In the genomic region with DNA sequence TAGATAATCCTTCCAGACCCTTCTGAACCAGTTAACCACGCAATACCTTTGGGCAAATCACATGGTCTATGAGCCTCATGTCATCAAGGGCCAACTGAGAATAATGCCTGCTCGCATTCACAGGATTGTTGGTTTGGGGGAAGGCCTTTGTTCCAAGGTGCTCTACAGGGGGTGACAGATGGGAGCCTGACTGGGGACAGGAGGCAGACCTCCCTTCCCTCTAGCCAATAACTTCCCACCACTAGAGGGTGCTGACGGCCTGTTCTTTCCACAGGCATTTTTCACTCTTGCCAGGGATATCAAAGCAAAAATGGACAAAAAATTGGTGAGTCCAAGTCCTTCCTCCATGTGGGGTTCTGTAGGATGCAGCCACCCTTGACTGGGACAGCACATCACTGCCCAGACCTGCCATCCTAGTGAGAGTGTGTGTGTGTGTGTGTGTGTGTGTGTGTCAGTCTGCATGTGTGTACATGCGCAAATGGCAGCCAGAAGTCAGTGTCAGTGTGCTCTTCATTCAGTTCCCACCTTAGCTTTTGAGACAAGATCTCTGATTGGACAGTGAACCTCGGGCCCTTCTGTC, we compare ENCODE assay signal across 9 mouse cellular contexts. TPM values are rescaled to one million over a fixed set of nuclear protein-coding genes. Genes with fewer than 3 reads are reported as not detected.
DNase-seq lines count a peak whose midpoint lies in the region; ATAC-seq and TF ChIP-seq lines count a peak whose summit lies in the region.
"Had no signal": no experiment of that assay in that cellular context is flagged by ENCODE, and none has a peak within 500 bp of the region (broad histone marks: within the 10 kb centered on the region; RNA-seq: fewer than 3 reads in every experiment).

No protein-coding gene starts in this region.

- 65% methylated on average over 5 of the region's 5 CpGs for WGBS in forebrain, embryonic 10.5 days
- 57% methylated on average over 5 of the region's 5 CpGs for whole genome bisulfite sequencing in neural tube, embryonic 15.5 days

- no peak for DNase-seq in G1E (ENCODE audit: low spot score)
- peak; percentile 73 for DNase-seq in c-Kit-positive CD71-negative TER-119-negative erythroid progenitor cells, embryonic 14.5 days (ENCODE audit: low read depth)
- peak; percentile 55 for DNase-seq in forebrain, embryonic 10.5 days (ENCODE audit: extremely low spot score, low spot score)
- peak; percentile 83 to 92 for DNase-seq in heart, postnatal 10 days
- peak; percentile 59 to 86 for DNase-seq in kidney, postnatal 36 days
- peak; percentile 66 to 72 for DNase-seq in lung, adult 18-20 months
- peak; percentile 69 for DNase-seq in thymus, postnatal 0 days (ENCODE audit: low spot score)

- H3K9me3 ChIP-seq in G1E (replicated peaks) = no peaks in the 10 kb centered on the region
- H3K9me3 ChIP-seq in forebrain, embryonic 10.5 days = no peaks in the 10 kb centered on the region
- no peaks in the 10 kb centered on the region for H3K9me3 ChIP-seq in neural tube, embryonic 15.5 days (replicated peaks)
- H3K9me3 ChIP-seq: heart, embryonic 13.5 days had no signal

- no peak overlapping the region for H3K27ac ChIP-seq in forebrain, embryonic 10.5 days
- H3K27ac ChIP-seq in neural tube, embryonic 15.5 days (replicated peaks) = no peak overlapping the region
- H3K27ac ChIP-seq: heart, embryonic 13.5 days had no signal

- H3K27me3 ChIP-seq in G1E (ENCODE audit: insufficient read depth, low read length) = no peaks in the 10 kb centered on the region
- H3K27me3 ChIP-seq in forebrain, embryonic 10.5 days (ENCODE audit: poor library complexity, severe bottlenecking) = no peaks in the 10 kb centered on the region
- no peaks in the 10 kb centered on the region for H3K27me3 ChIP-seq in neural tube, embryonic 15.5 days (replicated peaks)
- H3K27me3 ChIP-seq: heart, embryonic 13.5 days had no signal

- H3K4me2 ChIP-seq in neural tube, embryonic 15.5 days = no peak overlapping the region
- H3K4me2 ChIP-seq: heart, embryonic 13.5 days had no signal

- peaks cover 97% of the 10 kb centered on the region for H3K36me3 ChIP-seq in G1E (replicated peaks)
- H3K36me3 ChIP-seq in forebrain, embryonic 10.5 days (replicated peaks) = peaks cover 98% of the 10 kb centered on the region
- peaks cover 92% of the 10 kb centered on the region for H3K36me3 ChIP-seq in neural tube, embryonic 15.5 days

- no peak overlapping the region for H3K4me3 ChIP-seq in G1E (ENCODE audit: low read depth, low read length)
- H3K4me3 ChIP-seq in forebrain, embryonic 10.5 days = no peak overlapping the region
- H3K4me3 ChIP-seq in neural tube, embryonic 15.5 days (replicated peaks) = no peak overlapping the region
- H3K4me3 ChIP-seq: heart, embryonic 13.5 days had no signal

- ATAC-seq in G1E (ENCODE audit: extremely low read depth, insufficient number of reproducible peaks, low FRiP score, poor library complexity, severe bottlenecking) = no peak
- ATAC-seq in neural tube, embryonic 15.5 days (ENCODE audit: low FRiP score) = peak; percentile 18; the same call in 1 of the 2 replicates

- no peak overlapping the region for H3K9ac ChIP-seq in neural tube, embryonic 15.5 days (replicated peaks)
- H3K9ac ChIP-seq: heart, embryonic 13.5 days had no signal

- H3K4me1 ChIP-seq in G1E (ENCODE audit: insufficient read depth, low read depth, low read length) = peaks cover 3% of the 10 kb centered on the region; the same call in 1 of the 2 replicates
- no peaks in the 10 kb centered on the region for H3K4me1 ChIP-seq in forebrain, embryonic 10.5 days
- H3K4me1 ChIP-seq in neural tube, embryonic 15.5 days = no peaks in the 10 kb centered on the region
- H3K4me1 ChIP-seq: heart, embryonic 13.5 days had no signal

- peak; percentile 44 for TF ChIP-seq CTCF in G1E (IDR thresholded peaks at IDR 0.05; ENCODE audit: low read depth, low read length)

- intact Hi-C loops in heart, postnatal 10 days (cut with DNase I) = loop anchor here (1.0 to 5.0 kb wide), 5 partner anchors 40 to 300 kb away; partner anchors contain the start of genes Ap1m1, Cherp and Fam32a

RNA-seq across cellular contexts. Expression of gene Hsh2d, which starts 12.0 kb away (rescaled TPM):
- 1.6 TPM in 1 of 2 replicates, not detected in the other for total RNA-seq in G1E (2014; fragmentation: Nextera tagmentation)
- 0.16 and 0.35 TPM in 2 replicates for total RNA-seq in G1E (2017)
- polyA plus RNA-seq in G1E (2012) = 1.5 and 2.2 TPM in 2 replicates
- 0.07 TPM in 1 of 2 replicates, not detected in the other for polyA plus RNA-seq in forebrain, embryonic 10.5 days (2016; fragmentation: Nextera tagmentation; extraction: Ambion mirVana)
- total RNA-seq in heart, postnatal 10 days (2021) = not detected
- polyA plus RNA-seq in neural tube, embryonic 15.5 days (2015; fragmentation: Nextera tagmentation; extraction: Ambion mirVana) = 0.70 TPM in 1 of 2 replicates, not detected in the other
- polyA plus RNA-seq in thymus, postnatal 0 days (2015; fragmentation: Nextera tagmentation; extraction: Ambion mirVana) = 4.9 and 5.6 TPM in 2 replicates

RNA-seq across cellular contexts. Expression of gene Rab8a, which starts 16.4 kb away (rescaled TPM):
- total RNA-seq in G1E (2014; fragmentation: Nextera tagmentation) (63.9 and 77.0 TPM in 2 replicates), G1E (2017) (418 and 431 TPM in 2 replicates)
- polyA plus RNA-seq in G1E (2012) = 51.8 and 63.6 TPM in 2 replicates
- polyA plus RNA-seq in forebrain, embryonic 10.5 days (2016; fragmentation: Nextera tagmentation; extraction: Ambion mirVana) = 138 and 144 TPM in 2 replicates
- total RNA-seq in heart, postnatal 10 days (2021) = 10 to 100 TPM; 38.3 to 42.8 TPM
- polyA plus RNA-seq in neural tube, embryonic 15.5 days (2015; fragmentation: Nextera tagmentation; extraction: Ambion mirVana) = 76.7 and 96.5 TPM in 2 replicates
- polyA plus RNA-seq in thymus, postnatal 0 days (2015; fragmentation: Nextera tagmentation; extraction: Ambion mirVana) = 140 and 151 TPM in 2 replicates

RNA-seq across cellular contexts. Expression of gene Cib3, which starts 35.2 kb away (rescaled TPM):
- not detected in 2 replicates for total RNA-seq in G1E (2014; fragmentation: Nextera tagmentation)
- 0.23 TPM in 1 of 2 replicates, not detected in the other for total RNA-seq in G1E (2017)
- not detected in 2 replicates for polyA plus RNA-seq in G1E (2012)
- polyA plus RNA-seq in forebrain, embryonic 10.5 days (2016; fragmentation: Nextera tagmentation; extraction: Ambion mirVana) = not detected in 2 replicates
- total RNA-seq in heart, postnatal 10 days (2021) = not detected
- polyA plus RNA-seq in neural tube, embryonic 15.5 days (2015; fragmentation: Nextera tagmentation; extraction: Ambion mirVana) = not detected in 2 replicates
- polyA plus RNA-seq in thymus, postnatal 0 days (2015; fragmentation: Nextera tagmentation; extraction: Ambion mirVana) = 0.44 and 0.67 TPM in 2 replicates
- polyA plus RNA-seq: heart, embryonic 13.5 days had no signal

RNA-seq across cellular contexts. Expression of gene Gm11034, which starts 36.0 kb away (rescaled TPM):
- total RNA-seq in G1E (2014; fragmentation: Nextera tagmentation) (not detected in 2 replicates), G1E (2017) (not detected in 2 replicates)
- polyA plus RNA-seq in G1E (2012) = not detected in 2 replicates
- not detected in 2 replicates for polyA plus RNA-seq in forebrain, embryonic 10.5 days (2016; fragmentation: Nextera tagmentation; extraction: Ambion mirVana)
- not detected for total RNA-seq in heart, postnatal 10 days (2021)
- not detected in 2 replicates for polyA plus RNA-seq in neural tube, embryonic 15.5 days (2015; fragmentation: Nextera tagmentation; extraction: Ambion mirVana)
- not detected in 2 replicates for polyA plus RNA-seq in thymus, postnatal 0 days (2015; fragmentation: Nextera tagmentation; extraction: Ambion mirVana)
- polyA plus RNA-seq: heart, embryonic 13.5 days had no signal

RNA-seq across cellular contexts. Expression of gene Fam32a, which starts 42.1 kb away (rescaled TPM):
- total RNA-seq in G1E (2014; fragmentation: Nextera tagmentation) (17.1 and 20.7 TPM in 2 replicates), G1E (2017) (32.7 and 34.8 TPM in 2 replicates)
- 49.4 and 50.9 TPM in 2 replicates for polyA plus RNA-seq in G1E (2012)
- polyA plus RNA-seq in forebrain, embryonic 10.5 days (2016; fragmentation: Nextera tagmentation; extraction: Ambion mirVana) = 77.6 and 80.0 TPM in 2 replicates
- total RNA-seq in heart, postnatal 10 days (2021) = 10 to 100 TPM; 24.9 to 27.5 TPM
- polyA plus RNA-seq in neural tube, embryonic 15.5 days (2015; fragmentation: Nextera tagmentation; extraction: Ambion mirVana) = 78.7 and 86.4 TPM in 2 replicates
- polyA plus RNA-seq in thymus, postnatal 0 days (2015; fragmentation: Nextera tagmentation; extraction: Ambion mirVana) = 69.3 and 75.9 TPM in 2 replicates
